Mouse (Mus musculus): ENCODE measurements at regions not wholly inside any gene's neighbourhood (a gene's known extent, or its start where the extent isn't known, plus 50 kb on each side); places are given as distances from the start of the nearest gene placed in this dataset.

DNA sequence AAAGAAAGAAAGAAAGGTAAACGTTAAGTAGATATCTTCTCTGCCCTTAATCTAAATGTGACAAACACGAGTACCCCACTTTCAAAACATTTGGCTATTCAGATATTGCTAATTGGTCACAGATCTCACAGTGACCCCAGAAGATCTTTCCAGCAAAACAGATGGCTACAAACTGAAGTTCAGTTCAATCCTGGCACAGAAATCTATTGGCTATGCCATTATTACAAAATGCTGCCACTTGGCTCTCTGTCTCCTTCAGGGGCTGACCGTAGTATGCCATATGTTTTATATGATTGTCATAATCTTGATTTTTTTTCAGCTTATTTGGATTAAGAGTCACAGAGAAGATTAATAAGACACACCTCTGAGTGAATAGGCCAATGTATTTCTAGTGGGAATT is 873.2 kb downstream of the Slc22a22 start:
- CTCF ChIA-PET: no interaction called here

DNA sequence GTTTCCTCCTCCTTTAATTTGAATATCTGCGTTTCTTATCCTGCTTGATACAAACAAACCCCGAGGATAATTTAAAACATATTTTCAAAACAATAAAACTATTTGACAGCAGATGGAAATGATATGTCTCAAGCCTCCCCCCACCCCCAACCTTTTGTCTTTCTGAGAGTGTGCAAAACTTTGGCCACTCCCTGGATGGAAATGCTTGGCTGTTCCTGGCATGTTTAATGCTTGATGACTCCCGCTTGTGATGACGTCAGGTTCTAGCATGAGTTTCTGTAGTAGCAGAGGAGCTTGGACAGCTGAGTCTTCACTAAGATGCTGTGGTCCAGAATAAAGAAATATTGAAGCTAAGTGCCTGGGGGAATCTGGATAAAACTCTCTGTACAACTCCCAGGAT is 884.8 kb downstream of the Slc22a22 start:
- CTCF ChIA-PET: no interaction called here

DNA sequence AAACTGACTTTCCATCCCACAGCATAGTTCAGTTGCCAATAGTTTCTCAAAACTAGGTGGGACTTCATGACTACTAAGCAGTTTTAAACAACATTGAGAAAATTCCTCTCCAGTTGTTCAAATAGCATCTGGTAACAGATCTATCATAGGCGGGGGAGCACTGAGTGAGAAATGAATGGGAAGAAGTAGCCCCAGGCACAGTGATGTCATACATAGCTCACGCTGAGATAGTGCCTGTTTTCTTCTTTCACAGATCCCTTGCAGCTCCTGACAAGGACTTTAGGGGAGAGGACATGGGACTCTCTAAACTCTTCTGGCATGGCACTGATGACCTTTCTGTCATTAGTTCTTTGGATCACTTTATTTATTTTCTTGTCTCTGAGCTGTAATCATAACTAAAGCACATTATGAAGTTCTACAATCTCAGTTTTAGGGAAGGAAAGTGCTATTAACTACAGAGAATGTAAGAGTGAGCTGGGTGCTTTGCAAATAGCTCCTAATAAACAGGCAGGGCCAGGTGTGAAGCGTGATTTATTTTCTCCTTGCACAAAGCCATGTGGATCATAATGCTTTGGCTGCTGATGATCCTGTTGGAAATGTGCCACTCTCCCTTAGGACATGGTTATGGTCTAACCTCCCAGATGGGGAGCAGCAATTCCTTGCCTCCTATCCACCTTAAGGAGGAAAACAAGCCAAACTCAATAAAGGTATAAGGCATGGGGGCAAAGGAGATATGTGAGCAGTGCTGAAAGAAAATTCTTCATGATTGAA is 896.5 kb downstream of the Slc22a22 start:
- CTCF ChIA-PET: no interaction called here

DNA sequence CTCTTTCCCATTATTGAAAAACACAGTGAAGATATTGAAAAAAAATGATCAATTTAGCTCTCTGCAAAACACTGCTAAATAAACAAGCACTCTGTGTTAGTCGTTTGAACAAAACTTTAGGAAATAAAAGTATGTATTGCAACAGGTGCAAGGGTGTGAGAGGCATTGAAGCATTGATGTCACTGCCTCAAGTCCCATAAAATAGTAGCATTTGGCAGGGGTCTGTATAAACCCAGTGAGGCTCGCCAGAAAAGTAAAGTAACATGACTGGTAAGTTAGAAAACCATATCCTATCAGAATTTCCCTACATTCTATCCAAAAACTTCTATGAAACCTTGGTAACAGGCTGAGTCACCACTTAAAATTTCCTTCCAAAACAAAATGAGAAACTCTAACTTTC is 914.2 kb downstream of the Slc22a22 start:
- CTCF ChIA-PET: no interaction called here

DNA sequence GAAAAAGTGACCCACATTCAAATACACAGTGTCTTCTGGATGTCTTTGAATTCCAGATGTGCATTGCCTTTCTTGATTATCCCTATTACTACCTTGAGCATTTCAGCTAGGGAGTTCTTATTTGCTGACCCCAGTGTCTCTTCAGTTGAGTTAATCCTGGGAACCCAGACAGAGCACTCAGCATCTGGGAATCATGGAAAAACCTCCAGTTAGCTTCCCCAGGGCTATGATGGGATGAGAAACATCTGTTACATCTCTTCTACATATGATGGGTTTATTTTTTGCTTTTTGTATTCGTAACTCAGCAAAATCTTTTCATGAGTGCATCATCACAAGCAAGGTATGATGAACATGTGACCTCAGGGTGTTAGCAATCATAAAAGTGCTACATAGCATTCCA is 914.6 kb downstream of the Slc22a22 start:
- CTCF ChIA-PET: no interaction called here

DNA sequence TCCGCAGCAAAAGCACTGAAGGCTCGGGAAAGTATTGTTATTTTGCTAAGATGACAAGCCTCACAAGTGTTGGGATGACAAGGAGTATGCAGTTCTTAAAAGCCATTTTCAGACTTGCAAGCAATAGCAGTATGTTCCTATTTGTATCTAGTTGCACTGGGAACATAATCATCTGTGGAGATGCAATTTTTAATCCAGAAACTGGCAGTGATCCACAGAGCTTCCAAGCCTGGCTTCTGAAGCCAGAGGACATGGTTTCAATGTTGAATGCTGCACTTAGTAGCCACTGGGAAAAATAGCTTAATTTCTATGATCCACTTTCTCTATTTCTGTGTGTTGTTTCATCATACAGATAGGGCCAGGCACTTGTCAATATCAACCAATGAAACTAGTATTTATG is 915.3 kb downstream of the Slc22a22 start:
- CTCF ChIA-PET: no interaction called here

DNA sequence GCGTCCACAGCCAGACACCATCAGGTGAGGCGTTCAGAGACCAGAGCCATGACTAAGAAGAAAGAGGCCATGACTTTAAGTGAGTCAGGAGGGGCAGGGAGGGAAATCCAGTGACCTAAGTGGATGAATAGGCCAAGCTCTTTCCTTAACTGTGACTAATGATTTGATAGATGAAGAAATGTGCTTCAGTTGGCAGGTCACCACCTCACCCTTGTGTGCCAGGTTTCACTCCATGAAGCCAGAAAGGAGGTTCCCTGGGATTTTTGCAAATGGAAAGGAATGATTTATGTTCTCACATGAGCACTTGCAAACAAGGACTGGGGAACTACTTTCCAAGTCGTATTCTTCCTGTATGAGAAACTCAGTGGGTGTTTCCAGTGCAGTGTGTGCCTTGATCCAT is 923.0 kb downstream of the Slc22a22 start:
- CTCF ChIA-PET: no interaction called here

DNA sequence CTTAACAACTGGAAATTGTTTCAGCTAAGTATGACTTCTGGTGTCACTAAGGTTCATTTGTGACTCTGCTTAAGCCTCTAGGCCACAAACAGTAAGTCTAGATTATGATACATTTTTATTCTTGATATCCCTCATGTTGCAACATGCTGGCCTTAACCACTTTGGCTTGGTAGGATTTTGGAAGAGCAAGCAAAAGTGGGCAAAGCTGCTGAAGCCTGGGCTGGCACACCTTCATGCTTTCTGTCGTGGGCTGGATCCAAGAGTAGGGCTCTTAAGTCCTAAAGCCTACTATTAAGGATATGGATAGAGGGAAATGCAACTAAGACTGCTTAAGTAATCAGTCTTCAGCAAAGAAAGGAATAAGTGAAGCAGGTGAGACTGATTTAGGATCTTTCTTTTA is 923.6 kb downstream of the Slc22a22 start:
- CTCF ChIA-PET: no interaction called here

DNA sequence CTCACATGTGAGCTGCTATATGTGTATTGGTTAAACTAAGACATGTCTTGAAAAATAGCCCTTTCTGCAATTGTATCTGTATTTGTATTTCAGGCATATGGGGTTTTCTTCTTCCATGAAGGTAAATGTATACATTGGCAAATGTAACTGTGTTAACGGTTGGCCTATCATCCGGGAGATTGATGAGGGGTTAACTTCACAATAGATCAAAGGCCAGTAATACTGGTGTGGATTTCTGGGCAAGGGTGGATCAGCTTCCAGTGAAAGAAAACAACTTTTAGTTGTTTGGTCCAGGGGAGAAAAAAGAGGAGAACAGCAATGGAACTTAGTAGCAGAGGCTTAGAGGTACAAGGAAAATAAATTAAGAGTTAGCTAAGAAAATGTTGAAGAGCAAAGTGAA is 945.9 kb downstream of the Slc22a22 start:
- CTCF ChIA-PET: no interaction called here

DNA sequence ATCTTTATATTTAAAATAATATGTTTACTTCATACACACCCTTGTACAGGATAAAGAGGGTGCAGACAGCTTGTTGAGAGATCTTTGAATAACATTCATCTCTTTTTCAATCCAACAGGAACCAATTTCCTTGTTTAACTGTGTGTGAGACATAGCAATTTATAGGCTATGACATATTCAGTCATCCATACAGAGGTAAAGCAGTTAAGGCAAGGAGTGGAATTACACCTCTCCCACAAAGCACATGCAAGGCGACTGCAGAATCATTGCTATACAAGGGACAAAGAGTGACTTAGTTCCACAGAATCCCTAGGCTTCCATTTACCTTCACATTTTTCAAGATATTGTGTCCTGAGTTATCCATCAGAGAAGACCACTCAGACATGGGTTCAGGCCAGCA is 959.0 kb downstream of the Slc22a22 start:
- CTCF ChIA-PET: no interaction called here

DNA sequence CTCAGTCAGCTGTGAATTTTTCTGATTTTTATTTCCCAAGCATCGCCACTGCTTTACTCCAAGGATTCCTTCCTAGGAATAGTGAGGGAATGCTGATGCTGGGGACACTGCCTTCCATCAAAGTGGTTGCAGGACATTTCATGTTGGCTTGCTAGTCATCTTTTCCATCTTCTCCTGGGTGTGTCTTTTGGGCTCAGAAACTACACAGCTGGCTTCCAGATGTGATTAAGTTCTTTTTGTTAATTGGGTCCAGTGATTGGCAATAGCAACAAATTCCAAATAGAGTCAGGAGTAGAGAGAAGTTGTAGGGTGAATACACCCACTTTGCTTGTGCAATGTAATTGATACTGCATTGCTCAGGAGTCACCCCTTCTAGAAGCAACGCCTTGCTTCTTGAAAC is 961.3 kb downstream of the Slc22a22 start:
- CTCF ChIA-PET: no interaction called here

DNA sequence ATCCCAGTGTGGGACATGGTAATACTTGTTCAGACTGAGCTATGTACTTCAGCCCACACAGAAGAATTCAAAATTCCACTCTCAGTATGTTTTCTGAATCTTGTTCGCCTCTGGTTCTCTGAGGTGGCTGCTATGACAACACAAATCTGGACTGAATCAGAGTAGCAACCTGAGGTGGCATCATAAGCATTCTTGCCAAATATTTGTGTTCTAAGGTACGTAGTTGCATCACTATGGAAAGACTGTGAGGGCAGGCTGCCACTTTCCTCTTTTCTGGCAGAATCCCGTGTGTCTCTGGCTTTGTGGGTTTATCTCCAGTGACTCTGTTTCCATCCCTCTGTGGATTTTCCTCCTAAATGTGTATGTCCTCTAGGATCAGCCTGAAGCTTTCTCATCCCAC is 978.7 kb downstream of the Slc22a22 start:
- CTCF ChIA-PET: no interaction called here

DNA sequence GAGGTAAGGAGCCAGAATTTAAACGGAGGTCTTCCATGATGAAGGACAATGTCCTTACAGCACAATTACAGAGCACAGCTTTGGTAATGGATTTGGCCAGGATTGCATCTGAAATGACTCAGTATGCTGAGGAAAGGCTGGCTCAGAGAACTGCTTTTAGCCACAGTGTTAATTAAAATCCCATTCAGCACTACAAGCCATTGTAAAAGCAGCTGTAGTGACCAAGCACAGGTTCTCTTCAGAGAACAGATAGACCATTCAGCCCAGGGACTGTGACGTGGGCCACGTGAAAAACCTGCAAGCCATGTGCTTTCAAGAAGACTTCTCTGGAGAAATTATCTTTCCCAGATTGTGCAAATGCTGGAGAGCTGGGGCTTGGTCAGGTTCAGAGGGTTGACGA is 979.7 kb downstream of the Slc22a22 start:
- CTCF ChIA-PET: no interaction called here

DNA sequence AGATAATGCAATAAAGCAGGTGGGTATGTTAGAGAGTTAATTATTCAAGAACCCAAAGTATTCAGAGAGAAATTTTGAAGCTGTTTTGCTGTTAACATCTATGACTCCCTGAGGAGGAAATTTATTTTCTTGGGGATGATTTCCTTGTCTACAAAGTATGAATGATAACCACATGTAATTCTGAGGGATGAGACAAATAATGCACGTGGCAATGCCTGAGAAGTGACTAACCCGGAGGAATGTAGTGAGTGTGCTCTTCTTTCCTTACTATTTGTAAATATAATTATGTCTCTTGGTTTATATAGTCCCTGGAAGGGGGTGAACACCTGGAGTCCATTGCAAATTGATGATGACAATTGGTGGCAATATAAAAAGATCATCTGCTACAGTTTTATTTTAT is 981.1 kb downstream of the Slc22a22 start:
- CTCF ChIA-PET: no interaction called here

DNA sequence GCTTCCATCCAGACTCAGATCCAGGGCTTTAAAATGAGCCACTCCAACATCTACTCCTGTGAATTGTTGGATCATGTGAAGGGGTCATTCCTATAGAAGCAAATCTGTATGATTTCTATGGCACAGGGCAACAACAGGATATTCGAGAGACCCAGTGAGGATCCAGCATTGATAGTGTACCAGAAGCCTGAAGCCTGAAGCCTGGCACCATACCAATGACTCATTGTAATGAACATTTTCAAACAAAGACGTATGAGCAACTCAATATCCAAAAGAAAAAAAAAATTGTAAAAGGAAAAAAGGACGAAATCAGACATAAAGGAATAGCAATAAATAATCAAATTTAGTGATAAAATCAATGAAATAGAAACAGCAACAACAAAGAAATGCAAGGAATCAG is 991.5 kb downstream of the Slc22a22 start:
- CTCF ChIA-PET: no interaction called here

DNA sequence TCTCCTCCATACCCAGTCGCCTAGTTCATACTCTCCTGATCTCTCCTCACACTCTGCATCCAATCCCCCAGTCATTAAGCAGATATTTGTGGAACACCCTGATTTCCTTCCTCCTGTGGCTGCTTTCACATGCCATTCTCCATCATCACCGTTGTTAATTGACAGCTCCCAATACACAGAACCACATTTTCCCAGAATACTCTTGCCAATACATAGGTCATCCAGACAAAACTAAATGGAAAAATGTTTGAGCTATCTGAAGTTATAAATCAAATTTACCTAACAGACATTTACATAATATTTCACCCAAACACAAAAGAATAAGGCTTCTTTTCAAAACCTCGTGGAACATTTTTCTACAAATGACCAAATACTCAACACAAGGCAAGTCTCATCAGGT is 992.7 kb downstream of the Slc22a22 start:
- CTCF ChIA-PET: interaction anchor here (0.5 kb wide), 1 partner anchor 10 kb away, joined by 5 read pairs; no protein-coding TSS in a partner anchor

DNA sequence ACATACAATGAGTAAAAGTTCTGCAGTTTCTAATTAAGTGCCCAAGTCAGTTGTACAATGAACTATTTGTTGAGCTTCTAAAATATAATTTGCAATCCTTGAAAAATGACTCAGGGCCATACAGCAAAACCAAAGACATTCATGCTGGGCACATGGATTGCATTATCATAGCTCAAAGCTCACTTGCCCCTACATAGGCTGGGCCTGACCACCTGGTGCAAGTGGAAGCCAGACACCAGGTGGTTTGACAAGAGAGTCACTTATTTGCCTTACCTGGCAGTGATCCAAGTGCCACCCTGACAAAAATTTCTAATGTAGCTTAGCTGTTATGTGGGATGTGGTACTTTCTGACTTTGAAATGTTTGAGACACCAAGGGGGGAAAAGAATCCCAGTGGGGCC is 997.7 kb downstream of the Slc22a22 start:
- CTCF ChIA-PET: no interaction called here

DNA sequence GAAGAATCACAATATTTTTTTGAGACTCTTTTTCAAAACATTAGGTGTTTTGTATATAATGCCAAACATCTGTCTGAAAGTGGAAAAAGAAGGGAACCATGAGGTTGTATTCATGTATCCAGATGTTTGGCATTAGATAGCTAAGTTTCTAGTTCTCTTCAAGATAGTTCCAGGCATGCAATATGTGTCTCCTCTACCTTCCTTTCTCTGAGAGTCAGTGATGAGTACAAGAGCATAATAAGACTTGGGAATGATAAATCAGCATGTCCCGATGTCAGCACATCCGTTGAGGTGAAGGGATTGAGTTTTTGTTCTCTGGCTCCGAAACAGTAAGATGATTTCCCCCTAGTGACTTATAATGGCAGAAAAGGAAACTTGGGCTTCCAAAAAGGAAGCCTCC is 998.4 kb downstream of the Slc22a22 start:
- CTCF ChIA-PET: no interaction called here

DNA sequence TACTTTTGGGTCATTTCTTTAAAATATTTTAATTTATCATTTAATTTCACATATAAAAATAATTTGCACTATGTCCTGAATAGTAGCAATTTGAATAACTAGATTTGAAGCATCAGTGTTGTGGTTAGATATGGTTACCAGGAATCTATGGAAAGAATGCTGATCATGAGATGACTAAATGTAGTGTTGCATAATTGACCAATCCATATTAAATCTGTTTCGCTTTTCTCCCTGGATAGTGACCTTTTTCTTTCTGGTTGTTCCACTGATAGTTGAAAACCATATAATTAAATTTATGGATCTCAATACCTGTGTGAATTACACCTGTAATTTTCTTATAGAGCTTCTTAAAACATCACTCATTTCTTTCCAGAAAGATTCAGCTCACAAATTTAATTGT is 1003.7 kb downstream of the Slc22a22 start:
- CTCF ChIA-PET: no interaction called here

DNA sequence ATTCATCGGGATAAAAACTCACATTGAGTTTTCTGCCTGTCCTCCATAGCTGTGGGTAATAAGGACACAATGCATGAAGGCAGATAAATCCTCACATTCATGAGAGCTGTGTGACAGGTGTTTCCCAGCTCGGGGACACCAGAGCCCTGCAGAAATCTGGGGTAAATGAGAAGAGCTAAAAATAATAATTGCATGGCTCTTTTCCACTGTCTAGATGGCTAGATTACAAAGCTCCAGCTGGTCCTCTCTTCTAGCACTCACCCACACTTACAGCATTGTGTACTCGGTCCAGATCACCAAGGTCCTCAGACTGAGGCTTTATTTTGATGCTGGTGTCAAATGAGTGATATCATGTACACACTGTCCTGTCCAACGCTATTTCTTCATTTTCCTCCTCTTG is 1025.5 kb downstream of the Slc22a22 start:
- CTCF ChIA-PET: no interaction called here

DNA sequence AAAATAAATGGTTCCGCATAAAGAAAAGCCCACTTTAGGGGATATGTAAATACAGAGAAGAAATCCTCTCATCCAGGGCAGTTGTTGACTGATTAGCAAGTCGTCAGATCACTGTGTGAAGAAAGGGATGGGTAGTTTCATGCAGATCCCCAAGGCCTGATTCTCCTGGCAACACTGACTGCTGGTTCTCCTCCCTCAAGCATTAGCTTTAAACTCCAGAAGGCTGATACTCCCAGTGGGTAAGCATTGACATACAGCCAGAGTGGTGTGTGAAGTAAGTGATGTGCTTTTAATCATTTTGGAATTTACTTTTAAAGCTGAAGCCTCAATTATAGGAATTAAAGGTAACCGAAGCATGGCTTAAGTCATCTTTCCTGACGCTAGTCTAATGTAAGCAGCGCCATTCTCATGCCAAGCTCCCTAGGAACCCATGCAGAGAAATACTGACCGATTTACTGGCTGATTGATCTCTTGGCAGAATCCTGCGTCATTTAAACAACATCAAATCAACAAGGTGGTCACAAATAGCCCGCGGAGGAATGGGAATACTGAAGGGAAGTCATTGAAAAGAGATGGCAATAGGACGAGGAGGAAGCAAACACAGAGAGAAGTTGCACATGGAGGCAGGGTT is 1029.3 kb downstream of the Slc22a22 start:
- CTCF ChIA-PET: no interaction called here

DNA sequence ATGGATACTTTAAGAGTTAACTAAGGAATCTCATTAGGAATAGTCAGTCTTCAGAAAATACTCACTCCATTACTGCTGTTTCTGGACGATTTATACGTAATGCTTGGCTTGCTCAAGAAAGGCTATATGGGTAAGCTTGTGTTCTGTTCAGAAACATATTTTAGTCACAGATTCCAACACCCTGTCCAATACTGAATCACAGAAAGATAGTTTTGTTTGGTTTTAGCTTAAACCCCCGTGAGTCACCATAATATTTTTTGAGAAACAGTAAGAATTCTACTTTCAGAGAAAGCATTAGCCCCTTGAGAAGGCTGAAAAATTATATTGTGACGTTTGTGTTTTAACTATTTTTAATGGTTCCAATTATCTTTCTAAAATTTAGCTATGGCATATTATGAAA is 1037.3 kb downstream of the Slc22a22 start:
- CTCF ChIA-PET: no interaction called here

DNA sequence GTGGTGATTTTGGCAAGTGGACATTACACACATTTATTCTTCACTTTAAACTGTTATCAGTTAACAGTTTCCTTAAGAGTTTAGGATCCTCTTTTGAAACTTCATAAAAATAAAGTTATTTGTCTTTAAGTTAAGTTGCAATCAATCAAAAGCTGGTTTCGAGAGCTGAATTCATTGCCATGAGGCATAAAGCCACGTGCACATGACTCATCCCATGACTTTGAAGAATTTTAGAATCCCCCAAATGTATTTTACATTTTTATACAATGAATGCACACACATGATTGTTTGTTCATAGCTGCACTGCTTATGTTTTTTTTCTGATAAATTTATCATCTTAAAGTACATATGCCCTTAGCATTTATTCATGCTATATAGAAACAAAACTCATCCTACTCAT is 1039.1 kb downstream of the Slc22a22 start:
- CTCF ChIA-PET: no interaction called here

DNA sequence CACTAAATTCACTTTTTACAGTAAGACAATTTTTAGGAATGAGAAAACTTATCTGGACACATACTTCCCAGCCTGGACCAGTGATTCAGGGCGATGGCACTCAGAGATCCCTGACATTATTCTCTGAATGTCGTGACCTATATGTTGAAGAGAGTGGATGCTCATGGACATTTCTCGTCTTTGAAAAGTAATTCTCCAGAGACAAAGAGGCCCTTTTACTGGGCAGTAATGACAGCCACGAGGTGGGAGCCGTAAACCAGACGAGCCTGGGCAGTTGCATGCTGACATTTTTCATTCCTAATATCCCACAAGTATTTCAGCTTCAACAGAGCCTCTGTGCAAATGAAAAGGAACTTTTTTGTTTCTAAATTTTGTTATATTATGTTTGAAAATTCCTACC is 1041.3 kb downstream of the Slc22a22 start:
- CTCF ChIA-PET: no interaction called here
